Mouse (Mus musculus) ES-Bruce4 (cell line): ENCODE results near the gene Lag3. TPM values are rescaled to one million over a fixed set of nuclear protein-coding genes. Genes with fewer than 3 reads are reported as not detected.

Experiments
- H3K27ac ChIP-seq: 2 replicates; pipeline ENCODE4 v1.5.1; 2012; ENCODE audit warnings: low read length, inconsistent platforms; ENCODE audit not compliant: insufficient read depth
- H3K27me3 ChIP-seq: 2 replicates; pipeline ENCODE4 v1.6.1; 2012; ENCODE audit warnings: mild to moderate bottlenecking, low read length, inconsistent platforms; ENCODE audit not compliant: control insufficient read depth, poor library complexity, insufficient read depth, severe bottlenecking
- H3K36me3 ChIP-seq: 2 replicates; pipeline ENCODE4 v1.6.1; 2012; ENCODE audit warnings: inconsistent platforms, mild to moderate bottlenecking, low read length, moderate library complexity; ENCODE audit not compliant: control insufficient read depth, poor library complexity, insufficient read depth, severe bottlenecking
- H3K4me1 ChIP-seq: one replicate; pipeline ENCODE4 v1.8.1; 2011; ENCODE audit warnings: low read length; ENCODE audit not compliant: control insufficient read depth, insufficient read depth
- H3K4me3 ChIP-seq: 2 replicates; pipeline ENCODE4 v1.5.1; 2011; ENCODE audit warnings: low read depth, mild to moderate bottlenecking, low read length
- H3K9ac ChIP-seq: 2 replicates; pipeline ENCODE4 v1.6.1; 2012; ENCODE audit warnings: low read depth, mild to moderate bottlenecking, inconsistent platforms; ENCODE audit not compliant: poor library complexity, severe bottlenecking
- H3K9me3 ChIP-seq: replicated peaks from 2 replicates; pipeline ENCODE4 v1.6.1; 2012; ENCODE audit warnings: mild to moderate bottlenecking, low read length, inconsistent platforms; ENCODE audit not compliant: control insufficient read depth, poor library complexity, insufficient read depth, severe bottlenecking
- CTCF ChIP-seq: IDR thresholded peaks from one replicate; pipeline ENCODE4 v1.8.1; 2011; ENCODE audit warnings: low read depth, low read length
- EP300 ChIP-seq: IDR thresholded peaks from 2 replicates; pipeline ENCODE4 v1.6.1; 2011; ENCODE audit warnings: low read depth, low read length; ENCODE audit not compliant: insufficient read depth
- POLR2A ChIP-seq: IDR thresholded peaks from one replicate; pipeline ENCODE4 v1.8.1; 2011; ENCODE audit warnings: low read length; ENCODE audit not compliant: insufficient read depth
- polyA plus RNA-seq: library from polyadenylated mRNA; stranded (reverse); fragments of >200 nt; gene quantifications from 2 replicates; pipeline ENCODE4 v1.2.4, GENCODE M21; 2011; ENCODE audit warnings: low read depth; ENCODE audit not compliant: missing spikeins, insufficient read depth, insufficient read length

The Lag3 gene
- polyA plus RNA-seq, 1 experiment, result 5.9 TPM

- Histone ChIP-seq H3K4me3 (peak overlapping the region; percentile 91), H3K9me3 (no peaks in the 10 kb centered on the region), H3K9ac (peak overlapping the region; percentile 99), H3K27me3 (no peaks in the 10 kb centered on the region), H3K36me3 (0 out of 2 replicates have a peak, but pooled peaks cover 6% of the 10 kb centered on the region), H3K27ac (peak overlapping the region; percentile 38; the same call in 1 of the 2 replicates), H3K4me1 (peaks cover 3% of the 10 kb centered on the region)
- 0 out of 2 replicates have a peak, but pooled peaks have one; percentile 4 for TF ChIP-seq EP300
- TF ChIP-seq CTCF, result no peak
Measured at GRCm38 (mm10) chr6:124915160-124915941, 3.8 kb upstream of the Lag3 start.

GRCm38 (mm10) chr6:124914511-124914910 lies 3.0 kb upstream of the Lag3 start:
- no peaks in the 10 kb centered on the region for H3K9me3 ChIP-seq
- peak overlapping the region; percentile 29; the same call in 1 of the 2 replicates for H3K9ac ChIP-seq
- H3K4me1 ChIP-seq, result peaks cover 3% of the 10 kb centered on the region
- TF ChIP-seq POLR2A (no peak), CTCF (no peak), EP300 (no peak)
- H3K4me3 ChIP-seq, result no peak overlapping the region
- no peaks in the 10 kb centered on the region for H3K27me3 ChIP-seq
- no peak overlapping the region for H3K27ac ChIP-seq
- H3K36me3 ChIP-seq, result 0 out of 2 replicates have a peak, but pooled peaks cover 6% of the 10 kb centered on the region

DNA sequence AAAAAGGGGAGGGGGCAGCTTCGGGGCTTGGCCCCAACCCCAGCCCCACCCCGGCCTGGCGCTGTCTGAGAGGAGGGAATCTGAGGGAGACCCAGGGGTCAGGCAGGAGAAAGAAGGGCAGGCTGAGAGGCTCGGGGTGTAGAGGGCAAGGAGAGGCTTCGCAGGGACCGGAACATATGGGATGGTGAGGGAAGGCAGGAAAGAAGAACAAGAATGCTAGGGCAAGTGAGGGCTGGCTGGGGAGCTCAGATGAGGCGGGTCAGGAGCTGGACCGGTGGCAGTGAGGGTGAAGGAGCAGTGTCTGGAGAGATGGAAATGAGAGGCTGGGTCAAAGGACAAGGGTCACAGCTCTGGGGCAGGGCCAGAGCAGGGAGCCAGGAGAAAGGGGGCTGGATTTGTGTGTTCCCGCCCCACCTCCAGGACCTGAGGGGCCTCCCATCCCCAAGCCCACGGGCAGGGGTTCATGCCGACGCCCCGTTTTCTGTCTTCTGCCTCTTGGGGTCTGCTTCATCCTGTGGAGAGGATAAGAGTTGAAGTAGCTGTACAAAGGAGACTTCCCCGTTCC lies 2.3 kb upstream of the Lag3 start:
- H3K36me3 ChIP-seq, result 0 out of 2 replicates have a peak, but pooled peaks cover 6% of the 10 kb centered on the region
- H3K9me3 ChIP-seq, result no peaks in the 10 kb centered on the region
- H3K27me3 ChIP-seq, result no peaks in the 10 kb centered on the region
- H3K27ac ChIP-seq, result no peak overlapping the region
- peaks cover 5% of the 10 kb centered on the region for H3K4me1 ChIP-seq
- TF ChIP-seq CTCF (no peak), EP300 (no peak), POLR2A (no peak)
- H3K9ac ChIP-seq, result no peak overlapping the region
- no peak overlapping the region for H3K4me3 ChIP-seq

DNA sequence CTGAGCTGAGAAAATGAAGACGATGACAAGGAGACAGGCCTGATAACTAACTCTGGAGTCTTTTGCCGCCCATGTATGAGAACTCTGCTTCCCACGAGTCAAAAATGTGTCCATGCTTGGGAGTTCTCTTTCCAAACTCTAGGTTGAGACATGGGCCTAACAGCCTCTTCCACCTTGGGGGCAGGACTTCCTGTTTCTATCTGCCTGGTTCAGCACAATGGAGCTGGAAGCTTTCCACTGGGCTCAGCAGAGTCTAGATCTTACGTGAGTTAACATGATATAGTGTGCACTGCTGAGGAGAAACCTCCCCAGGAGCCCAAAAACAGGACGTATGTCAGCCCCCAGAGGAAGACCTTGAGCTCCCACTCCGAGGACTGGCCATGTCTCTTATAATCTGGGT lies 1.7 kb upstream of the Lag3 start:
- Histone ChIP-seq H3K9me3 (no peaks in the 10 kb centered on the region), H3K36me3 (0 out of 2 replicates have a peak, but pooled peaks cover 6% of the 10 kb centered on the region), H3K4me3 (no peak overlapping the region), H3K27ac (no peak overlapping the region), H3K27me3 (no peaks in the 10 kb centered on the region), H3K9ac (no peak overlapping the region), H3K4me1 (peaks cover 5% of the 10 kb centered on the region)
- TF ChIP-seq POLR2A (no peak), EP300 (no peak), CTCF (no peak)

GRCm38 (mm10) chr6:124910032-124910431 lies 1.5 kb downstream of the Lag3 start:
- H3K9ac ChIP-seq, result peak overlapping the region; percentile 17; the same call in 1 of the 2 replicates
- H3K27ac ChIP-seq, result no peak overlapping the region
- no peaks in the 10 kb centered on the region for H3K27me3 ChIP-seq
- peaks cover 5% of the 10 kb centered on the region for H3K4me1 ChIP-seq
- H3K4me3 ChIP-seq, result peak overlapping the region; percentile 41
- TF ChIP-seq EP300, result 0 out of 2 replicates have a peak, but pooled peaks have one; percentile 51
- TF ChIP-seq CTCF, result no peak
- no peak for TF ChIP-seq POLR2A
- H3K36me3 ChIP-seq, result 0 out of 2 replicates have a peak, but pooled peaks cover 6% of the 10 kb centered on the region
- H3K9me3 ChIP-seq, result no peaks in the 10 kb centered on the region

DNA sequence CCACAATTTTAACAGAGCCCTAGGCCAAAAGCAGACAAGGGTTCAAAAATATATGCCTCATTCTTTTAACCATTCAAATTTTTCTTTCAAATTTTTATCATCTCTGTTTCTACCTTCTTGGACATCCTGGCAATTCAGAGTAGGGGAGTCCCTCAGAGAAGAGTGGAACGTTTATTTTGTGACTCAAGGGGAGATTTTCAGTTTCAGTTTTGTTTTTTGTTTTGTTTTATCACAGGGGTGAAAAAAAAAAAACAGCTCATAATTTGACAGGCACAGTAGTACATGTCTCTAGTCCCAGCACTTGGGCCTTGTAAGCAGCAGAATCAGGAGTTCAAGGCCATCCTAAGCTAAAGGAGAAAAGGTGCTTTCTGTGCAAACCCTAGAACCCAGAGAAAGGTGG lies 3.7 kb downstream of the Lag3 start:
- no peak for TF ChIP-seq POLR2A
- TF ChIP-seq CTCF, result no peak
- TF ChIP-seq EP300, result no peak
- H3K4me3 ChIP-seq, result no peak overlapping the region
- no peaks in the 10 kb centered on the region for H3K27me3 ChIP-seq
- peaks cover 2% of the 10 kb centered on the region for H3K4me1 ChIP-seq
- no peak overlapping the region for H3K27ac ChIP-seq
- H3K36me3 ChIP-seq, result no peaks in the 10 kb centered on the region
- H3K9ac ChIP-seq, result no peak overlapping the region
- no peaks in the 10 kb centered on the region for H3K9me3 ChIP-seq
